Mouse (Mus musculus) forelimb bud, embryonic 11.5 days (tissue): ENCODE measurements around the gene Dlec1.

Source experiments
- DNase-seq: peaks from one replicate; pipeline ENCODE4 v3.0.0-alpha.2; 2012; ENCODE audit warnings: low read depth, low spot score

The Dlec1 gene

DNA sequence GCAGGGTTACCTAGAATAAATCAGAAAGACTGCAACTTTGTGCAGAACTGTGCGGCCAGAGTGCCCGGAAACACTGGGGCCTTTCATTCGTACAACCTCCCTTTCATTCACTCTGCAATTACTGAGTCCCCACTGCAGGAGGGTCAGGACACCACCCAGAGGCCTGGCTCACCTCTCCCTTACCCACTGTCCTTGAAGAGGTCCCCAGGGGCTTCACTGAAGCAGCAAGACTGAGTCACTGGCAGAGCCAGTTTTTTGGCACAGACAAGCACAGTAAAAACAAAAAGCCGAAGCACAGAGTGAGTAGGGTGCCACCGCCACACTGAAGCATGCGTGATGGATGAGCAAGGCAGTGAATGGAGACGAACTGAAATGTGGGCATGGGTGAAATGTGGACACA lies 12.8 kb upstream of the Dlec1 start:
- DNase-seq: no peak

DNA sequence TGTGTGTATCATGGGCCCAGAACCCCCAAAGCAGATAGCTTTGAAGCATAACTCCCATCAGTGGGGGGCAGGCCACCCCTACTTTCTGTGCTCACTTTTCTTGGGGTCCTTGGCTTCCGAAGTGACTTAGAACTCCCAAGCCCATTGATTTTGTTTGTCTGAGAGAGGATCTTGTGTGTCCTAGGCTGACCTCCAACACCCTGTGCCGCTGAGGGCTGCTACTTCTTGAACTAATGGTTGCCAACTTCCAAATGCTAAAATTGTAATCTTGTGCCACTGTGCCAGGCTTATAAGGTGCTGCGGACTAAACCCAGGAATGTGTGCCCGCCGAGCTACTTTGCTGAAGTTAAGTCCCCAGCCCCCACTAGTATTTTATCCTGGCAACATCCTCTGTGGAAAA lies 11.8 kb upstream of the Dlec1 start:
- DNase-seq: no peak

DNA sequence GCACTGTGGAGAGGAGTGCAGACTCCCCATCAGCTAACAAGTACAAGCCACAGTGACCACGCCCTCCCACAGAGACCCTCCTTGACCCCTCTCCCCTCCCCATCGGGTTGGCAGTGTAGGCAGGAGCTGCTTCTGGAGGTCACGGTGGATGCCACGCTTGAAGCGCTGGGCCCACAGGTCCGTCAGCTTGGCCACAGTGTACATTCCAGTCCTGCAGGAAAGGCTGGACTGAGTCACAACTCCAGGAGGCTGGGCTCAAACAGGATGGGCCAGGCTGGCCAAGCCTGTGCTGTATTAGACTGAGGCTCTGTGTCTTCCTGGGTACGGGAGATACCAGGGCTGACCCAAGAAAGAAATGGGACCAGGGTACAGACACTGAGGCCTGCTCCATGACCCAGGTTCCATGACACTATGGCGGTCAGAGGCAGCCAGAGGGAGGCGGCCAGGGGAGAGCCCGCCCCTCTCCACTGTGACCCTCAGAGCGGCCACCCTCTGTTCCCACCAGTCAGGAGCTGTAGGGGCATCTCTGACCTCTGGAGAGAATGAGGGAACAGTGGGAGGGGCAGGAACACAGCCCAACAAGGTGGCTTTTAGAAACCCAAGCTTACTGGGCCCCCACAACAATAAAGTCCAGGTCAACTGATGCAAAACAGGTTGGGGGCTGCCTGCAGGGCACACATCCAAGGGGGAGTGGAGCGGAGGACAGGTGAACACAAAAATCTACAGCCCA lies 10.5 kb upstream of the Dlec1 start:
- DNase-seq: no peak

DNA sequence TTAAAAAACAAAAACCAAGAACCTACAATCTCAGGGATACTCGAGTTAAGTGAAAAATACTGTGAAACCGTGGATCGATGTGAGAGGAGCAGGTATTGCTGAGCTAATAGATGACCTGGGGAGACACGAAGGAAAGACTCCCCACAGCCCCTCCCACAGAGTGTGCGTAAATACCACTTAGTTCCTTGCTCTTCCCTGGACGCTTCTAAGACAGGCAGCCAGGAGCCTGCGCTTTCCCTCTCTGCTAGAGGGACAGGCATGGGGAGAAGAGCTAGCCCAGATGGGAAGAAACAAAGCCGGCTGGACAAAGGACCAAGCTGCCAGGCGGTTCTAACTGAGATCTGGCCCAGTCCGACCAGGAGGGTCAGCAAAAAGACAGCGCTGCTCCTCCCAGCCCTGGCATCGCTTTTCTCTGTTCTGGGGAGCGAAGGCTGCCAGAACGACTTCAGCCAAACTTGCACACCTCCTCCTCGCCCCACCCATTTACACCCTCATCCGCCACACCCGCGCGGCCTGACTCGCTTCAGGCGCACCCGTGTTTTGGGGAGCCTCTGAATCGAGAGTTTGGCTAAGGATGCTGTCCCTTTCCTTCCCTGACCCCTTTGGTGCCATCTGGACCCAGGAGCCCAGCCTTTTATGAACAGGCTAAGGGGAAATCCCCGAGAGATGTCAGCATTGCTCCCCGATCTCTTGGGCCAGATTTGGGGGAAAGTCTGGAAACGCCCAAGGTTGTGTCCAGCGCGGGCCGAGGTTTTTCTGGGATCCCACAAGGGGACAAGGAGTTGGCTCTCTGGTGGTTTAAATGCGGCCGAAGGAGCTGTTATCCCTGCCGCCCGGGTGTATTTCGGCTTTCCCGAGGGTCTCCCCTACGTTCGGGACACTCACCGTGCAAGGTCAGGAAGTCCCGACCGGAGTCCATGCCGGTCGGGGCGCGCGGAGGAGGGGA lies 9.5 kb upstream of the Dlec1 start:
- DNase-seq: no peak

DNA sequence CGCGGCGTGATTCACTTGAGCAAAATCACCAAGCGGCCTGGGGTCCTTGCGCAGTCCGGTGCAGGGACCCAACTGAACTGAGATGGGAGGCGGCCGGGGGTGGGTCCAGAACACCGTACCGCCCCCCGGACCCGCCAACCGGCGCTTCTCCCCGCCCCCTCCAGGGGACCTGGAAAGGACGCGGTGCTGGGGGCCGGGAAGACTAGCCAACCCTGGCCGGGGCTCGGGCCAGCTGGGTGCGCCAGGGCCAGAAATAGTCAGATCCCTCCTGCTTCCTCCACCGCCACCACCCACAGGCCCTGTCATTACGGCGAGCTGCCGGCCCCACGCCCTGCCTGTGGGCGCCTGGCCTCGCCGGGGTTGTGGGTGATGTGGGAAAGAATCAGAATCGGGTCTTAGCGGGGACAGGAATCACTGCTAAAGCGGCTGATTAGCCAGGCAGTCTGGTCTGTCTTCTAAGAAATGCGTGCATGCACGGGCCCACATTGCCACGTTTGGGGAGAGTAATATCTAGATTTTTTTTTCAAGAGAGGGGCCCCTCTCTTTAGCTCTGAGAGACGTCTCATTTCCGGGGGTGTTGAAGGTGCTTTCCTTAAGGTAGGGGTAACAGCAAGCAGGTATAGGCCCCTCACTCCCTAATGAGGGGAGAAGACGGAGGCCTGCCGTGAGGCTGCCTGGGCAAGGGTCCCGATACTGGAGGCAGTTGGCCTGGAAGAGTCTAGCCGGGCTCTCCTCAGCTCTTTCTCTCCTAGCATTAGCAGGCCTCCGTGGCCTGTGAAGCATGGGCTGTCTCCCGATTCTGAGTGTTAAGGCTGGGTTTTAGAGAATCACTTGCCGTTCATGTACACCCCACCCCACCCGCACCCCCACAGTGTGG lies 8.6 kb upstream of the Dlec1 start, which contains the start of gene Plcd1:
TSS of gene Plcd1 (minus strand) at position 84 of the 877 bp plus-strand sequence.
- DNase-seq: peak; percentile 67

DNA sequence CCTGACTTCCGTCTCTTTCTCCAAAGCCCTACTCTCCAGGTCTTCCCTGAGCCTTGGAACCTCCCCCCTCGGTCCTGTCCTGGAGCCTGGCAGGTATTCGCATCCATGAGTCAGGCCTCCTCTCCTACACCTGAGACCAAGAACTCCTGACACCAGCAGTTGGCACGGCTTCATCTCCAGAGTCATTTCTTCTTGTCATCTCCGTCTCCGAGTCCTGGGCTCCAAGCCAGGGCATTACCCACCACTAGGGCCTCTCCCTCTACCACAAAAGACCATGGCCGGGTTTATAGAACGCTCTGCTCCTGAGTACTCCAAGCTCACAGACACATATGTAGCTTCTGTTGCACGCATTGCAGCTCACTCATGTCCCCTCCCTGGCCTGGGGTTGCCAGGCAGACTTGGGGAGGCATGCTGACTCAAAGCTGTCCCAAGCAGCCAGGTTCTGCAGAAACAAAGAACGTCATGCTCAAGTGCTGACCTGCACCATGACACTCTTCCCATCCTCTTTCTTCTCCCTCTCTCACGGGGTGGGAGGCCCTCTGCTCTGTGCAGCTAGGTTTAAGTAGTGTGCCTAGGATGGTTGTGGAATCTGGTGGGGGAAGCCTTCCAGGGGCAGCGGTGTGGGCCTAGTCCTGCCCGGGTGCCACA lies 7.7 kb upstream of the Dlec1 start:
- no peak for DNase-seq

DNA sequence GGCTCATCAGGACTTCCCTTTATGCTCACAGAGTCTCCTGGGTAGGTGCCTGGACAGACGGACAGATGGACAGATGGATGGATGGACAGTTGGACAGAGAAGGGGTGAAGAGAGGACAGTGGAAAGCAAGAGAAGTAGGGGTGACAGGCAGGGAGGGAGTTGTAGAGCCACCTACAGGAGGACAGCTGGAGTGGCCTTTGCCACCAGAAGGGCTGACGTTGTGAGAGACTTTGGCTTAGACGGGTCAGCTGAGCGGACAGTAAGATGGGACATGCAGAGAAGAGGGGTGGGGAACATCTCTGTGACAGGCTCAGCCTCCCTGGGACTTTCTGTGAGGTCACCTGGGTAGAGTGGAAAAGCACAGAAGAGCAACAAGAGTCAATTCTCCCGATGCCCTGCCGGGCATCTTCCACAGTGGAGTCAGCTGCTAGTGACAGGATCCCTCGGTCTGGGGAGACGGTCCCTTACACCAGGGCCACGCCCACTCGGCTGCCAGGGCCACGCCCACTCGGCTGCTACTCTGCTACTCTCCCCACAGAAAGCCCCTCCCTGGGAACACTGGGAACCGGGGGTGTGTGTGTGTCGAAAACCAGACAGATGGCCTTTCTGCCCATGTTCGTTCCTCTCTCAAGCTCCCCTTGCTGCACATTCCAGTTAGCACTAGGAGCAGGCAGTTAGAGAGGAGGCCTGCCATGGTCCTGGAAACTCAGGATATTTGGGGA lies 1.9 kb upstream of the Dlec1 start:
- DNase-seq: no peak

DNA sequence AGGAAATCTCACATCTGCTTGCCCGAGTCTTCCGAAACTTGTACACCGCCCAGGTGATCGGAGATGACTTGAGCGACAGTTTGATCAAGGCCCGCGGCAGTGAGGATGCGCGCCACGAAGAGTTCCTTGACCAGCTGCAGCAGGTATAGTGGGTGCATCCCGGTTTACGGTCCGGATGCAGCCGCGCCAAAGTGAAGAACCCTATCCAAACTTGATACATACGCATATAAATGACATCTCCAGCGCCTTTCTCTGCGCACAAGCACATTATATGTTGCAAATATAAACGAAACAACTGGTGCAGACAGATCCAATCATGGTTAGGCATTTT lies 470 bp downstream of the Dlec1 start:
- DNase-seq: no peak

DNA sequence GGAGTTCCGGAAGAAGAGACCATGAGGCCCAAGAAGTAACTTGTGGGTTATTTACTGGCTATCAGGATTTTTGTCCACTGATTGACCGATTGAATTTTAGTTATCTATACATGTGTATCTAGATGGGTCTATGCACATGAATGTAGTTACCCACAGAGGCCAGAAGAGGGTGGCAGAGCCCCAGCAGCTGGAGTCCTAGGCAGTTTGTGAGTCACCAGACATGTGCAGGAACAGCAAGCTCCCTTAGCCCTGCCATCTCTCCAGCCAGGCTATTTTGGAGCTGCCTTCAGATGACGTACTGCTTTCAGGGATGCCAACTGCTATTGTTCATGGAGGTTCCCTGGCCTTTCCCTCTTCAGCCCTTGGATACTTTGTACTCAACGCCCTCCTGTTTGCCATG lies 5.3 kb downstream of the Dlec1 start:
- DNase-seq: no peak

DNA sequence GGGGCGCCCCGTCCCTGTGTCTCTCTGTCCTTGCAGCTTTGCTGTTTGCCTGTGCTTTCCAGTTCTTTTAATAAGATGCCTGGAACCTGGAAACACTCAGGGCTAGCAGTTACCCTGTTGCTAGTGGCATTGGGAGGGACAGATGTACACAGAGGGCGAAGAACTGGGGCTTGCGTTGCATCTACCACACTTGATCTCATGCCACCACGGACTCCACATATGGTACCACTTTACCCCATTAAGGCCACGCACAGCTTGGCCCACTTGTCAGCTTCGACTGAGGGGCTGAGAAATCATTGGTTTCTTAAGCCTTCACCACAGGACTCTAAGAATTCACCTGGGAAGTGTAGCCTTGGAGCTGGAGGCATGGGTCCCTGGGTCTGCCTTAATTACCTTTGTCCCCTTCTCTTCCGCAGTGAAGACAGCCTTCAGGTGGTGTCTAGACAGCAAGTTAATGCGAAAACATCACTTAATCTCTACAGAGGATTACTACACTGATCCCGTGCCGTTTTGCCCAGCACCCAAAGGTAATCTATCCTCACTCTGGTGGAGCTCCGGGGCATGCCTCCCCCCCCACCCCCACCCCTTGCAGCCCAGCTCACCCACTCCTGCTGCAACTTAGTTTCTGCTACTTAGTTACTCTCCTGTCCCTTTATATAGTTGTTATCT lies 7.5 kb downstream of the Dlec1 start:
- peak; percentile 60 for DNase-seq

DNA sequence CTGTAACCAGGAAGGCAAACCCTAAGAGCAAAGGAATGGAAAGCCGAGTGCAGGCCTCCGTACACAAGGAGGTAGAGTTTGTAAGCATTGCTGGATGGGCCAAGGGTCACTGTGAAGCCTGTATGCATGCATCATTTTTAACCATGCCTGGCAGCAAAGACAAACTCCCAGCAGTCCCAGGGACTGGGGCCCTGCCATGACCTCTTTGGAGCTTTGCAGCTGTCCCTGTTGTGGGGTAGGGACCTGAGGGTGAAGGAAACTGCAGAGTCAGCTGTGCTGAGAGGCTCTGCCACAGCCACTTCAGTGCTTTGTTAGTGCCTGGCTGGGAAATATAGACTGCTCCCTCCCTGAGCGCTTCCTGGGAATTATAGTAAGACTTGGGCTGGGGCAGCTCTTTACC lies 8.4 kb downstream of the Dlec1 start:
- no peak for DNase-seq

DNA sequence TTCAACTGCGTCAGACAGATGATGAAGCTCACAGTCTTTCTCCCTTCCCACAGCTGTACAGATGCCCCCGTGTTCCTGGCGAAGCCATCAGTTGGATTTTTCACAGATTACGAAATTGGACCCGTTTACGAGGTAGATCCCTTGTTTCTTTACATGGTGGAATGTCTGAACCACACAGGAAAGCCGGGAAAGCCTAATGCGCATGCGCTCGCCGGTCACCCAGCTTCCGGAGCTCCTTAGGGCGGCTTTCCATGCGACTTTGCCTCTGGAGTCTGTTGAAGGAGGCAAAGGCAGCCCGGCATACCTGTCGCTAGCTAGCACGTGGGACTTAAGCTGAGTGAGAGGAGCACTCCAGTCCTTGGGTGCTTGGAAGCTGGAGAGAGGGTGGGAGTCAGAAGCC lies 12.6 kb downstream of the Dlec1 start:
- DNase-seq: no peak

DNA sequence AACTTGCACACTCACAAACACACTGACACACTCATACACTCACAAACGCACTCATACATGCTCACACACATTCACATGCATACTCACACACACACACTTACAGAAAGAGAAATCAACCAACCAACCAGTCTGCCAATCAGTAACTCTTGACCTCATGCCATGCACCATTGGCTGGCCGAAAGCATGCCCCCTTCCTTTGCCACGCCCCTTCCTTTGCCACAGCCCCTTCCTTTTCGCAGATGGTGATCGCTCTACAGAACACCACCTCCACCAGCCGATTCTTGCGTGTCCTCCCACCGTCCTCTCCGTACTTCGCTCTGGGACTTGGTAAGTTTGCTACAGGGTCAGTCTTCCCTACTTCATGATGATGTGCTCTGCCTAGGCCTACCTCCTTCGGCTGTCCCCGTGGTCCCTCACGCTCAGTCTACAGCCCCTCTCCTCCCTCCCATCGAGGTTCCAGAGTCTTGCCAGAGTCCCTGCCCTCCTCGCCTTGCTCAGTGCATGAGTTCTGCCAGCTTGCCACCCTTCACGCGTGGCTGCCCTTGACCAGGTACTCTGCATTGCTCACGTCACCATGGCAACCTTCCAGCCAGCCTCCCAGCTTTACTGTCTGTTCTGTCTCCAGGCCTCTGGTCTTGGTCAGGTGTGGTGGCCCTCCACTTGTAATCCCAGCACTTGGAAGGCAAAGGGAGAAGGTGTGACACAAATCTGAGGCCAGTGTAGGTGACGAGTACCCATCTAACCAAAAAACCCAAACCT lies 17.3 kb downstream of the Dlec1 start:
- DNase-seq: no peak

DNA sequence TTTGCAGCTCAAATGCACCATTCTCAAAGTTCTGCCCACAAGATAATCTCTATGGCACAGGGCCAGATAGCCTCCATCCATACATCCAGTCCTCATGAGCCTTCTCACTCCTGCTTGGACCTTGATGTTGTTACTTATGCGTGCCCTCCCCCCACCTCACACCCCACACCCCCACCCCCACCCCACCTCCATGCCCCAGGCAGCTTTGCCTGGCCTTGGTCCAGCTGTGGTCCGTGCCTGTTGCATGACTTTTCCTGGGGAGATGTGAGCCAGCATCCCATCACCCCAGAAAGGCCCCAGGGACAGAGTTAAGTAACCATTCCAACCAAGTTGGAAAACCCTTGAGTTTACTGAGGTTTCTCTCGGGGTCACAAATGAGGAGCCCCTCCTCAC lies 17.9 kb downstream of the Dlec1 start:
- DNase-seq: no peak

DNA sequence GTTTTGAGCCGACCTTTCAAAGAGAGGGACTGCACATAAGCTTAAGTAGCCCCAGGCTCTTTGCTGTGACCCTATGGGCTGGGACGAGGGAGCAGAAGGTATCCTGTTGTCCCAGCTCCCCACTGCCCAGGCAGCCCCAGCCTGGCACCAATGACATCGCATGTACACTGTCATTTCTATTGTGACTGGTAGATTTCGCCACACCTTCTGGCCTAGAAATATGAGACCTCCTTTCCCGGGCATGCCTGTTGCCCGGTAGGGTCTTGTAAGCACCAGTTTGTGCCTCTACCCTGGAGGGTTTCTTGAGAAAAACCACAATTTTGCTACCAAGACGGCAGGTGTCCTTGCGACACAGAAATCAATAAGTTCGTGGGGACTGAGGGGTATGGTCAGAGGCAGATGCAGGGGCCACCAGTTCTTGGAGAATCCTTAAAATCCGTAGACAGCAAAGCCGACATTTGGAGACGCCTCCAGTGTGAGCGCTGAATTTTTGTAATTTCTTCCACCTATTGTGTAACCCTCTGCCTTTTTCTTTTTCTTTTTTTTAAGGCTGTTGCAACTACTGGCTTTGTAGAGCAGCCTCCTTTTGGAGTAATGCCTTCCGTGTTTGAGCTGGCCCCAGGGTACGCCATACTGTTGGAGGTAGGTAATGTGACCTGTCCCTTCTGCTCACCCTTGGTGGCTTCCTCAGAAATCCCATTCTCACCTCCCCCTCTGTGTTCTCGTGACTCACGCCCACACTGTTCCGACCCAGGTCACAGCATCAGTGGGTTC lies 20.5 kb downstream of the Dlec1 start:
- DNase-seq: no peak

DNA sequence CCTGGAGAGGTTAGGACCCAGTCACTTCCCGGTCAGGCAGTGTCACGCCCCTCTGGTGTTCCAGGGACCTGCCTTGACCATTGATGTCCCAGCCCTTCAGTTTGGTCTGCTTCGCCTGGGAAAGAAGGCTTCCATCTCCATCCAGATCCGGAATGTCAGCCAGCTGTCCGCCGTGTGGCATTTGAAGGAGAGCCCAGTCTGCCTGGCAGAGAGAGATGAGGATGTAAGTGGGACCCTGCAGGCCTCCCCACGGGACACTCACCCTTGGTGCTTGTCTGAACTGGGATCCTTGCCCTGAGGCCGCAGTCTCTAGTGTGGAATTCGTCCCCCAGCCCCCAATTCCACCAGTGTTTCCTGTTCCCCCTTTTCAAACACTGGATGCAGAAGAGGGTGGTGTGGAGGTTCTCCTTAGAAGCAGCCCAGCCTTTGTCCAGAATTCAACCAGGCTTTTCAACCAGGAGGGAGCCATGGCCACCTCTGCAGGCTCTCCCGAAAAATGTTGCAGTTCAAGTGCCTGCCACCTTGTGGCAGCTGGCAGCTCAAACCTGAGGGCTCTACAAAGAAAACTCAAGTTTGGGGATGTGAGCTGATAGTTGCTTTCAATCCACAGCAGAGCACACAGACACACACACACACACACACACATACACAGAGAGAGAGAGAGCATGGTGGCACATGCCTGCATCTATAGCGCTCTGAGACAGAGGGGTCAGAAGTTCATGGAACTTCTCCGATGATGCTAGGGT lies 26.3 kb downstream of the Dlec1 start:
- no peak for DNase-seq

DNA sequence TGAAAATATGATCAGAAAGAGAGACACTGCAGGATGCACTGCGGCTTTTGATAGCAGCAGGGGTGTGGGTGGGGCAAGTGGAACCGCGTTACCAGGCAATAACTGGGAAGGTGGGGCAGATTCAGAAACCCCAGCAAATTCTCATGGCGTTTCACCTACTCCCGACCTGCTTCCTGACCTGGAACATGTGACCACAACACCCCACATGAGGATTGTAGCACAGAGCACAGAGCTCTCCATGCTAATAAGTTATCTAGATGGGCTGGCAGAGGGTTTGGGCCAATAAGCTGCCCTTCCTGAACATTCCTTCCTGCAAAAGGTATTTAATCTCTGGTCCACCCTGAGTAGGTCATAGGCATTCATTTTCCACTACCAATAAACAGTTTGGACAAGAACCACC lies 28.4 kb downstream of the Dlec1 start:
- no peak for DNase-seq

DNA sequence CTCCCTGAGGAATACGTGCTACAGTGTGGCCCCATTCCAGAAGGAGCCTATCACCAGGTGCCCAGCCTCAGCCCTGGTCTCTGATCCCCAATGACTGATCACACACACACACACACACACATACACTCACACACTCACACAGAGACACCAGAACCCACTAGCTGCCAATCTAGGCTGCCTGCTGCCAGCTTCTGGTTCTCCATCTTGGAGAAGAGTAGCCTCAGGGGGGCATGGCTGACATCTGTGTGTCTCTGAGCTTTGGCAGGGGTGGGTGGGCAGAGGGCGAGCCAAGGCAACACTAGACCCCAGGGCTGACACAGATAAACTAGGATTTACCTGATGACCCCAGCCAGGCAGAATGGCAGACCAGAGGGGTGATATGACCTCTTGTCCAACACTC lies 36.6 kb downstream of the Dlec1 start:
- DNase-seq: no peak
